Mouse (Mus musculus) small intestine, adult 2 months (tissue): Measurements from ENCODE around the gene Mad1l1.

Experiments
- CTCF ChIP-seq: fragments of 200-500 bp; IDR thresholded peaks from 2 replicates; pipeline ENCODE4 v1.5.1; 2012; ENCODE audit warnings: low read depth, mild to moderate bottlenecking, control low read depth, inconsistent platforms, low read length, moderate library complexity, mixed read lengths; ENCODE audit not compliant: insufficient replicate concordance, insufficient read length; ENCODE audit errors: extremely low read depth
- POLR2A ChIP-seq: fragments of 200-500 bp; IDR thresholded peaks from 2 replicates; pipeline ENCODE4 v1.6.1; 2012; ENCODE audit warnings: low read depth, mild to moderate bottlenecking, control low read depth, inconsistent platforms, low read length, moderate library complexity

GRCm38 (mm10) chr5:140042002-140042611, 279.2 kb downstream of the Mad1l1 start:
- no peak for TF ChIP-seq POLR2A
- no peak for TF ChIP-seq CTCF
